Mouse (Mus musculus) lung, postnatal 0 days (tissue): ENCODE data around the gene Phldb2.

ENCODE experiments used
- CTCF ChIP-seq: IDR thresholded peaks from 2 replicates; pipeline ENCODE4 v1.5.1; 2016; ENCODE audit warnings: antibody characterized with exemption, mild to moderate bottlenecking
- EP300 ChIP-seq: IDR thresholded peaks from 2 replicates; pipeline ENCODE4 v1.6.1; 2016; ENCODE audit warnings: antibody characterized with exemption, mild to moderate bottlenecking, control low read depth

- TF ChIP-seq CTCF, result no peak
- TF ChIP-seq EP300, result no peak
These were observed 194.6 kb downstream of the Phldb2 start for GRCm38 (mm10) chr16:45758726-45759269.
